Mouse (Mus musculus) bone marrow macrophage, adult 2 months (primary cell): ENCODE measurements around the gene Aldh1a1.

Experiments used
- CTCF ChIP-seq: IDR thresholded peaks from 2 replicates; pipeline ENCODE4 v1.5.1; 2012; ENCODE audit warnings: low read depth, mild to moderate bottlenecking, low read length, moderate library complexity
- POLR2A ChIP-seq: IDR thresholded peaks from 2 replicates; pipeline ENCODE4 v1.6.1; 2012; ENCODE audit warnings: mild to moderate bottlenecking, low read depth, low read length, borderline replicate concordance

GRCm38 (mm10) chr19:20558544-20558943, 66.0 kb downstream of the Aldh1a1 start:
- TF ChIP-seq POLR2A = no peak
- no peak for TF ChIP-seq CTCF
